Mouse (Mus musculus) gastrocnemius, adult 2 months (tissue): ENCODE data around the gene Cadm4. TPM values are rescaled to one million over a fixed set of nuclear protein-coding genes. Genes with fewer than 3 reads are reported as not detected.

Experiments used
- DNase-seq: peaks from one replicate; pipeline ENCODE4 v3.0.0; 2022
- H3K27ac ChIP-seq: fragments of 200-600 bp; 2 replicates; pipeline ENCODE4 v1.8.1; 2022; ENCODE audit warnings: mild to moderate bottlenecking
- H3K4me3 ChIP-seq: fragments of 200-600 bp; 2 replicates; pipeline ENCODE4 v1.8.1; 2022; ENCODE audit warnings: mild to moderate bottlenecking, moderate library complexity
- CTCF ChIP-seq: fragments of 200-600 bp; IDR thresholded peaks from 2 replicates; pipeline ENCODE4 v1.8.1; 2022; ENCODE audit warnings: antibody characterized with exemption, mild to moderate bottlenecking, moderate library complexity
- intact Hi-C: fragments of 180-260 bp; cut with DNase I; formaldehyde crosslinking; loops from one replicate; pipeline ENCODE4 v1.15.1; 2025
- total RNA-seq, 2 experiments: library from RNA; stranded (reverse); gene quantifications; 2 replicates each; pipeline ENCODE4 v1.2.3; 2021

The Cadm4 gene
- total RNA-seq, 2 experiments from 2014 or later: 2.4 to 2.8 TPM

GRCm38 (mm10) chr7:24530062-24530931 lies 48.5 kb downstream of the Cadm4 start, which contains the start of gene Irgq:
Irgq (plus strand) TSS chr7:24530689.
- intact Hi-C loops: loop anchor here (1.0 to 2.0 kb wide), 2 partner anchors 17 to 71 kb away; no protein-coding TSS in a partner anchor
- TF ChIP-seq CTCF: no peak
- DNase-seq: peak; percentile 99
- Histone ChIP-seq H3K4me3 (peak within 1 kb of the TSS; percentile 81), H3K27ac (peak within 1 kb of the TSS; percentile 96)

- peak; percentile 92 for TF ChIP-seq CTCF
- H3K4me3 ChIP-seq: peak overlapping the region; percentile 81
- peak; percentile 78 for DNase-seq
- intact Hi-C loops: loop anchor here (2.0 kb wide), 1 partner anchor 69 kb away; no protein-coding TSS in a partner anchor
- peak overlapping the region; percentile 96 for H3K27ac ChIP-seq
These were observed 49.6 kb downstream of the Cadm4 start for GRCm38 (mm10) chr7:24531211-24531971.

- H3K4me3 ChIP-seq: no peak overlapping the region
- DNase-seq: no peak
- intact Hi-C loops: loop anchor here (2.0 kb wide), 1 partner anchor 32 kb away; no protein-coding TSS in a partner anchor
These were observed 51.3 kb downstream of the Cadm4 start for GRCm38 (mm10) chr7:24533031-24533571.

GRCm38 (mm10) chr7:24533806-24534205 lies 52.0 kb downstream of the Cadm4 start:
- intact Hi-C loops: loop anchor here (2.0 kb wide), 1 partner anchor 31 kb away; no protein-coding TSS in a partner anchor
- H3K27ac ChIP-seq: no peak overlapping the region
- DNase-seq: no peak
- TF ChIP-seq CTCF: no peak
- H3K4me3 ChIP-seq: no peak overlapping the region

More at GRCm38 (mm10) chr7:24533031-24533571, 51.3 kb downstream of the Cadm4 start:
- no peak for TF ChIP-seq CTCF
- no peak overlapping the region for H3K27ac ChIP-seq

- no peak for DNase-seq
- Histone ChIP-seq H3K4me3 (no peak overlapping the region), H3K27ac (no peak overlapping the region)
- intact Hi-C loops: no loop called here
- no peak for TF ChIP-seq CTCF
These were observed 52.5 kb downstream of the Cadm4 start for GRCm38 (mm10) chr7:24534301-24534700.

GRCm38 (mm10) chr7:24537081-24537480 lies 55.3 kb downstream of the Cadm4 start:
- H3K4me3 ChIP-seq: no peak overlapping the region
- intact Hi-C loops: no loop called here
- no peak for TF ChIP-seq CTCF
- DNase-seq: no peak
- no peak overlapping the region for H3K27ac ChIP-seq

- intact Hi-C loops: no loop called here
- TF ChIP-seq CTCF: no peak
- peak overlapping the region; percentile 12; the same call in 1 of the 2 replicates for H3K27ac ChIP-seq
- no peak overlapping the region for H3K4me3 ChIP-seq
- DNase-seq: peak; percentile 63
These were observed 55.8 kb downstream of the Cadm4 start for GRCm38 (mm10) chr7:24537591-24537990.

- DNase-seq: no peak
- Histone ChIP-seq H3K4me3 (no peak overlapping the region), H3K27ac (no peak overlapping the region; the same call in 1 of the 2 replicates)
- intact Hi-C loops: no loop called here
- peak; percentile 7; the same call in 1 of the 2 replicates for TF ChIP-seq CTCF
These were observed 56.3 kb downstream of the Cadm4 start for GRCm38 (mm10) chr7:24538154-24538553.

- no peak for TF ChIP-seq CTCF
- intact Hi-C loops: no loop called here
- DNase-seq: no peak
These were observed 56.9 kb downstream of the Cadm4 start for GRCm38 (mm10) chr7:24538701-24539100.

GRCm38 (mm10) chr7:24539686-24540085 lies 57.9 kb downstream of the Cadm4 start:
- no peak for TF ChIP-seq CTCF
- DNase-seq: no peak
- intact Hi-C loops: no loop called here
- no peak overlapping the region for H3K27ac ChIP-seq
- no peak overlapping the region for H3K4me3 ChIP-seq

More at GRCm38 (mm10) chr7:24538701-24539100, 56.9 kb downstream of the Cadm4 start:
- H3K4me3 ChIP-seq: no peak overlapping the region
- no peak overlapping the region for H3K27ac ChIP-seq

GRCm38 (mm10) chr7:24544506-24544905 lies 62.7 kb downstream of the Cadm4 start:
- no peak for DNase-seq
- Histone ChIP-seq H3K4me3 (no peak overlapping the region), H3K27ac (no peak overlapping the region)
- TF ChIP-seq CTCF: peak; percentile 30; the same call in 1 of the 2 replicates
- intact Hi-C loops: no loop called here

- Histone ChIP-seq H3K27ac (peak within 1 kb of the TSS; percentile 91), H3K4me3 (peak within 1 kb of the TSS; percentile 89)
- intact Hi-C loops: loop anchor here (5.0 kb wide), 1 partner anchor 64 kb away; the partner anchor contains the start of gene Cadm4
- no peak for DNase-seq
- no peak for TF ChIP-seq CTCF
These were observed 64.3 kb downstream of the Cadm4 start, which contains the start of the genes Pinlyp and Xrcc1 for GRCm38 (mm10) chr7:24546068-24546614. Pinlyp (minus strand) TSS chr7:24546118. Xrcc1 (plus strand) TSS chr7:24546289.
